Mouse (Mus musculus) testis, adult 2 months (tissue): Measurements from ENCODE around the gene Arhgef2.

ENCODE experiments used
- CTCF ChIP-seq: fragments of 200-500 bp; IDR thresholded peaks from 2 replicates; pipeline ENCODE4 v1.5.1; 2012; ENCODE audit warnings: low read depth, mild to moderate bottlenecking, inconsistent platforms, low read length, moderate library complexity; ENCODE audit not compliant: control insufficient read depth, insufficient read depth, insufficient replicate concordance
- POLR2A ChIP-seq: fragments of 200-500 bp; IDR thresholded peaks from 2 replicates; pipeline ENCODE4 v1.6.1; 2012; ENCODE audit warnings: low read depth, mild to moderate bottlenecking, inconsistent platforms, low read length, moderate library complexity; ENCODE audit not compliant: control insufficient read depth

- TF ChIP-seq CTCF: no peak
- no peak for TF ChIP-seq POLR2A
Observed at GRCm38 (mm10) chr3:88683814-88684213, 78.0 kb downstream of the Arhgef2 start.
